Mouse (Mus musculus): ENCODE measurements around the gene Nprl2. TPM values are rescaled to one million over a fixed set of nuclear protein-coding genes. Genes with fewer than 3 reads are reported as not detected.
"Not testable (repeated sequence)": the region's sequence is repeated elsewhere in the genome, so short reads cannot be mapped to it uniquely, and the experiment has no call there.

The Nprl2 gene
- polyA plus RNA-seq, 1 experiment from 2014 or later = 34.6 TPM

- no peak for TF ChIP-seq CTCF (IDR thresholded peaks at IDR 0.05; ENCODE audit: low read depth)
- Histone ChIP-seq H3K9ac (peak overlapping the region; percentile 89), H3K4me1 (ENCODE audit: insufficient read depth) (peaks cover 21% of the 10 kb centered on the region), H3K4me2 (peak overlapping the region; percentile 65), H3K4me3 (ENCODE audit: low read depth, low read length) (peak overlapping the region; percentile 84), H3K27ac (ENCODE audit: low read depth) (peak overlapping the region; percentile 92), H3K36me3 (ENCODE audit: insufficient read depth) (peaks cover 52% of the 10 kb centered on the region), H3K27me3 (ENCODE audit: insufficient read depth, low read length) (no peaks in the 10 kb centered on the region), H3K9me3 (ENCODE audit: low read depth, low read length) (no peaks in the 10 kb centered on the region)
- WGBS = under 1% methylated on average over 23 of the region's 23 CpGs
- peak; percentile 55 for DNase-seq
- peak; percentile 18 for ATAC-seq (ENCODE audit: insufficient read depth)
Observed at GRCm38 (mm10) chr9:107569270-107569669, 27.2 kb downstream of the Nprl2 start.

- peaks cover 21% of the 10 kb centered on the region for H3K4me1 ChIP-seq (ENCODE audit: insufficient read depth)
- DNase-seq (no peak), ATAC-seq (ENCODE audit: insufficient read depth) (no peak)
- 24% methylated on average over 13 of the region's 13 CpGs for WGBS
- H3K27ac ChIP-seq (ENCODE audit: low read depth) = peak overlapping the region; percentile 92
- peak overlapping the region; percentile 65 for H3K4me2 ChIP-seq
- peaks cover 49% of the 10 kb centered on the region for H3K36me3 ChIP-seq (ENCODE audit: insufficient read depth)
- H3K27me3 ChIP-seq (ENCODE audit: insufficient read depth, low read length) = no peaks in the 10 kb centered on the region
- peak overlapping the region; percentile 89 for H3K9ac ChIP-seq
- TF ChIP-seq CTCF (IDR thresholded peaks at IDR 0.05; ENCODE audit: low read depth) = peak; percentile 12; the same call in 1 of the 2 replicates
- H3K4me3 ChIP-seq (ENCODE audit: low read depth, low read length) = peak overlapping the region; percentile 84
- no peaks in the 10 kb centered on the region for H3K9me3 ChIP-seq (ENCODE audit: low read depth, low read length)
Observed at GRCm38 (mm10) chr9:107570016-107570415, 28.0 kb downstream of the Nprl2 start.

GRCm38 (mm10) chr9:107570845-107571244 is 28.8 kb downstream of the Nprl2 start:
- TF ChIP-seq CTCF (IDR thresholded peaks at IDR 0.05; ENCODE audit: low read depth) = no peak
- H3K9ac ChIP-seq = peak overlapping the region; percentile 89

GRCm38 (mm10) chr9:107571534-107572326 is 29.7 kb downstream of the Nprl2 start:
- TF ChIP-seq CTCF (IDR thresholded peaks at IDR 0.05; ENCODE audit: low read depth) = no peak
- no peak for DNase-seq
- ATAC-seq (ENCODE audit: insufficient read depth) = no peak
- H3K4me2 ChIP-seq = peak overlapping the region; percentile 65
- H3K27ac ChIP-seq (ENCODE audit: low read depth) = peak overlapping the region; percentile 36; the same call in 1 of the 2 replicates
- H3K9me3 ChIP-seq (ENCODE audit: low read depth, low read length) = no peaks in the 10 kb centered on the region
- WGBS = 84% methylated on average over 22 of the region's 22 CpGs
- peaks cover 29% of the 10 kb centered on the region for H3K4me1 ChIP-seq (ENCODE audit: insufficient read depth)
- peak overlapping the region; percentile 84; the same call in 1 of the 2 replicates for H3K4me3 ChIP-seq (ENCODE audit: low read depth, low read length)
- H3K9ac ChIP-seq = peak overlapping the region; percentile 89; the same call in 1 of the 2 replicates
- peaks cover 43% of the 10 kb centered on the region for H3K36me3 ChIP-seq (ENCODE audit: insufficient read depth)
- no peaks in the 10 kb centered on the region for H3K27me3 ChIP-seq (ENCODE audit: insufficient read depth, low read length)

More at GRCm38 (mm10) chr9:107570845-107571244, 28.8 kb downstream of the Nprl2 start:
- no peaks in the 10 kb centered on the region for H3K27me3 ChIP-seq (ENCODE audit: insufficient read depth, low read length)
- H3K27ac ChIP-seq (ENCODE audit: low read depth) = peak overlapping the region; percentile 92
- ATAC-seq (ENCODE audit: insufficient read depth) (no peak), DNase-seq (no peak)
- peaks cover 43% of the 10 kb centered on the region for H3K36me3 ChIP-seq (ENCODE audit: insufficient read depth)
- WGBS = 84% methylated on average over 21 of the region's 21 CpGs
- H3K4me2 ChIP-seq = peak overlapping the region; percentile 65
- H3K4me3 ChIP-seq (ENCODE audit: low read depth, low read length) = peak overlapping the region; percentile 84
- peaks cover 23% of the 10 kb centered on the region for H3K4me1 ChIP-seq (ENCODE audit: insufficient read depth)
- no peaks in the 10 kb centered on the region for H3K9me3 ChIP-seq (ENCODE audit: low read depth, low read length)

GRCm38 (mm10) chr9:107572327-107572662 is 30.3 kb downstream of the Nprl2 start:
- no peak for TF ChIP-seq CTCF (IDR thresholded peaks at IDR 0.05; ENCODE audit: low read depth)
- H3K36me3 ChIP-seq (ENCODE audit: insufficient read depth) = peaks cover 43% of the 10 kb centered on the region
- H3K27me3 ChIP-seq (ENCODE audit: insufficient read depth, low read length) = no peaks in the 10 kb centered on the region
- H3K4me2 ChIP-seq = no peak overlapping the region
- H3K9ac ChIP-seq = no peak overlapping the region
- peaks cover 30% of the 10 kb centered on the region for H3K4me1 ChIP-seq (ENCODE audit: insufficient read depth)
- no peak overlapping the region for H3K4me3 ChIP-seq (ENCODE audit: low read depth, low read length)
- no peak for DNase-seq
- H3K9me3 ChIP-seq (ENCODE audit: low read depth, low read length) = no peaks in the 10 kb centered on the region
- ATAC-seq (ENCODE audit: insufficient read depth) = no peak
- H3K27ac ChIP-seq (ENCODE audit: low read depth) = no peak overlapping the region
- 95% methylated on average over 2 of the region's 2 CpGs for WGBS

- not testable (repeated sequence) for H3K4me2 ChIP-seq; H3K9ac ChIP-seq; H3K27ac ChIP-seq (ENCODE audit: low read depth); H3K9me3 ChIP-seq (ENCODE audit: low read depth, low read length); H3K27me3 ChIP-seq (ENCODE audit: insufficient read depth, low read length); H3K4me3 ChIP-seq (ENCODE audit: low read depth, low read length); DNase-seq; ATAC-seq (ENCODE audit: insufficient read depth)
- peaks cover 29% of the 10 kb centered on the region for H3K4me1 ChIP-seq (ENCODE audit: insufficient read depth)
- H3K36me3 ChIP-seq (ENCODE audit: insufficient read depth) = peaks cover 43% of the 10 kb centered on the region
- 0 out of 2 replicates have a peak, but pooled peaks have one; percentile 21 for TF ChIP-seq CTCF (IDR thresholded peaks at IDR 0.05; ENCODE audit: low read depth)
- WGBS = 82% methylated on average over 6 of the region's 6 CpGs
Observed at GRCm38 (mm10) chr9:107573774-107574173, 31.7 kb downstream of the Nprl2 start.

- no peak for ATAC-seq (ENCODE audit: insufficient read depth)
- Histone ChIP-seq H3K9ac (no peak overlapping the region), H3K4me1 (ENCODE audit: insufficient read depth) (peaks cover 19% of the 10 kb centered on the region), H3K27me3 (ENCODE audit: insufficient read depth, low read length) (no peaks in the 10 kb centered on the region), H3K36me3 (ENCODE audit: insufficient read depth) (peaks cover 37% of the 10 kb centered on the region), H3K4me2 (peak overlapping the region; percentile 72; the same call in 1 of the 2 replicates), H3K4me3 (ENCODE audit: low read depth, low read length) (no peak overlapping the region), H3K27ac (ENCODE audit: low read depth) (peak overlapping the region; percentile 83), H3K9me3 (ENCODE audit: low read depth, low read length) (no peaks in the 10 kb centered on the region)
- DNase-seq = no peak
- TF ChIP-seq CTCF (IDR thresholded peaks at IDR 0.05; ENCODE audit: low read depth) = no peak
- 64% methylated on average over 14 of the region's 14 CpGs for WGBS
Observed at GRCm38 (mm10) chr9:107575579-107576356, 33.7 kb downstream of the Nprl2 start.
